Mouse (Mus musculus): ENCODE data around the gene Eif5a. TPM values are rescaled to one million over a fixed set of nuclear protein-coding genes. Genes with fewer than 3 reads are reported as not detected.

Eif5a gene
- polyA plus RNA-seq, 1 experiment = 575 TPM

DNA sequence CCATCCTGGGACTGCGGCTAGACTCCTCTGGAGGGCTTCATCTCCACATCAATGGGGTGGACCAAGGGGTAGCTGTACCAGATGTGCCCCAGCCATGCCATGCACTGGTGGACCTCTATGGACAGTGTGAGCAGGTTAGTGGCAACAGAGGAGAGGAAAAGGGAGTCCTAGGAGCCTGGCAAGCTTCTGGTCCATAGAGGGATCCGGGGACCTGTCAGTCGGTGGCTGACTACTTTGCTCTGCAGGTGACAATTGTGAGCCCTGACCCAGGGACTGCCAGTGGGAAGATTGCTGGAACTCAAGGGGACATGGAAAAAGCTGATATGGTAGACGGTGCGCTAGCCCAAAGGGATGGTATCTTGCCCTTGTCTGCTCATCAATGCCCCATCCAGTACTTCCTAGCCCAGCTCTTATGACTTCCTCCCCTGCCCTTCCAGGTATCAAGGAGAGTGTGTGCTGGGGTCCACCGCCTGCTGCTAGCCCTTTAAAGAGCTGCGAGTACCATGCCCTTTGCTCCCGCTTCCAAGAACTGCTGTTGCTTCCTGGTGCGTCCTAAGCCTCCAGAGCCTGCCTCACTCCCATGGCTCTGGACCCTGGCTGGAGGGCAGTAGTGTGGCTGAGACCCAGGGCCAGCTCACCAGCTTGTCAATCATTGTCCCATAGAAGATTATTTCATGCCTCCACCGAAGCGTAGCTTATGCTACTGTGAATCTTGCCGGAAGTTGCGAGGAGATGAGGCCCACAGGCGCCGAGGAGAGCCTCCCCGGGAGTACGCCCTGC is 10.8 kb downstream of the Eif5a start:
- WGBS = 56% methylated on average over 17 of the region's 17 CpGs
- H3K4me1 ChIP-seq (ENCODE audit: control insufficient read depth, insufficient read depth, low read length) = peaks cover 25% of the 10 kb centered on the region
- peak overlapping the region; percentile 81 for H3K27ac ChIP-seq (ENCODE audit: insufficient read depth, low read depth, low read length)

DNA sequence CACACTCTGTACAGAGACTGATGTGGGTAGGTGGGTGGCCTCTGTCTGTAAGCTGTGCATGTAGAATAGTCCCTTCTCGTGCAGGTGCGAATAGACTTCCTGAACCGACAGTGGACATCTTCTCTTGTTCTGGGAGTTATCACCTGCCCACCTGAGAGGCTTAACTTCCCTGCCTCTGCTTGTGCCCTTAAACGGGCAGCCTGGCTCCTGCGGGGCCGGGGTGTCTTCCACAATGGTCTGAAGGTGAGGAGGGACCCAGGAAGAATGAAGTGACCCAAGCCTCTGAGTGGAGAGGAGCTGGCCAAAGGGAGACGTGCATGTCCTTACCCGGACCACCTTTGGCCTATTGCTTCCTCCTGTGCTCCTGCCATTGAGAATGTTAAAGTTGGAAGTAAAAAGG is 11.6 kb downstream of the Eif5a start:
- no peak for DNase-seq
- Histone ChIP-seq H3K36me3 (ENCODE audit: control insufficient read depth, insufficient read depth, low read length) (no peaks in the 10 kb centered on the region; the same call in 1 of the 2 replicates), H3K4me3 (ENCODE audit: insufficient read depth, low read depth, low read length) (peak overlapping the region; percentile 39), H3K4me1 (ENCODE audit: control insufficient read depth, insufficient read depth, low read length) (peaks cover 25% of the 10 kb centered on the region), H3K27ac (ENCODE audit: insufficient read depth, low read depth, low read length) (peak overlapping the region; percentile 63), H3K27me3 (replicated peaks; ENCODE audit: control insufficient read depth, insufficient read depth, low read length) (no peaks in the 10 kb centered on the region)
- TF ChIP-seq POLR2A (IDR thresholded peaks at IDR 0.05; ENCODE audit: low read depth, low read length) = no peak
- no peak for TF ChIP-seq CTCF (conservative IDR thresholded peaks at IDR 0.05; ENCODE audit: insufficient read depth, insufficient read length, low read depth, low read length)
- WGBS = 74% methylated on average over 8 of the region's 8 CpGs

More for the DNA sequence above, 10.8 kb downstream of the Eif5a start:
- Histone ChIP-seq H3K36me3 (ENCODE audit: control insufficient read depth, insufficient read depth, low read length) (peaks cover under 1% of the 10 kb centered on the region; the same call in 1 of the 2 replicates), H3K27me3 (replicated peaks; ENCODE audit: control insufficient read depth, insufficient read depth, low read length) (no peaks in the 10 kb centered on the region), H3K4me3 (ENCODE audit: insufficient read depth, low read depth, low read length) (peak overlapping the region; percentile 39)
- peak; percentile 95 for DNase-seq
- TF ChIP-seq POLR2A (IDR thresholded peaks at IDR 0.05; ENCODE audit: low read depth, low read length) (peak; percentile 4), CTCF (conservative IDR thresholded peaks at IDR 0.05; ENCODE audit: insufficient read depth, insufficient read length, low read depth, low read length) (no peak)

DNA sequence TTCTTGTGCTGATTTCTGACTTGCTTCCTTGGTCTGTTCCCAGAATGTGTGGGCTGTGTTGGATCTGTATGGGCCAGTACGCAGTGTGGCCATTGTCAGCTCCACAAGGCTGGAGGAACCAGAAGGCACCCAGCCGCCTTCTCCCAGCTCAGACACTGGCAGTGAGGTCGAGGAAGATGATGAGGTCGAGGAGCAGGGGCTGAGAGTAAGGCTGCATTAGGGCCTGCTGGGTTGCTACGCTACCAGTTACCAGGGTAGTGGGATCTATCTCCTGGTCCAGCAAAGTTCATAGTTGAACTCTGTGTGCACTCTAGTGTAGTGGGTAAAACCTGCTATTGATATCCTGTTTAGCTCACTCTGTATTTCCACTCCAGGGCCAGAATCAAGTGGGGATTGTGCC is 12.6 kb downstream of the Eif5a start:
- no peak for TF ChIP-seq POLR2A (IDR thresholded peaks at IDR 0.05; ENCODE audit: low read depth, low read length)
- TF ChIP-seq CTCF (conservative IDR thresholded peaks at IDR 0.05; ENCODE audit: insufficient read depth, insufficient read length, low read depth, low read length) = no peak
- 57% methylated on average over 5 of the region's 5 CpGs for WGBS
- H3K27me3 ChIP-seq (replicated peaks; ENCODE audit: control insufficient read depth, insufficient read depth, low read length) = no peaks in the 10 kb centered on the region
- H3K27ac ChIP-seq (ENCODE audit: insufficient read depth, low read depth, low read length) = peak overlapping the region; percentile 63
- no peak for DNase-seq
- peaks cover 17% of the 10 kb centered on the region for H3K4me1 ChIP-seq (ENCODE audit: control insufficient read depth, insufficient read depth, low read length)
- H3K4me3 ChIP-seq (ENCODE audit: insufficient read depth, low read depth, low read length) = peak overlapping the region; percentile 39
- H3K36me3 ChIP-seq (ENCODE audit: control insufficient read depth, insufficient read depth, low read length) = no peaks in the 10 kb centered on the region; the same call in 1 of the 2 replicates

DNA sequence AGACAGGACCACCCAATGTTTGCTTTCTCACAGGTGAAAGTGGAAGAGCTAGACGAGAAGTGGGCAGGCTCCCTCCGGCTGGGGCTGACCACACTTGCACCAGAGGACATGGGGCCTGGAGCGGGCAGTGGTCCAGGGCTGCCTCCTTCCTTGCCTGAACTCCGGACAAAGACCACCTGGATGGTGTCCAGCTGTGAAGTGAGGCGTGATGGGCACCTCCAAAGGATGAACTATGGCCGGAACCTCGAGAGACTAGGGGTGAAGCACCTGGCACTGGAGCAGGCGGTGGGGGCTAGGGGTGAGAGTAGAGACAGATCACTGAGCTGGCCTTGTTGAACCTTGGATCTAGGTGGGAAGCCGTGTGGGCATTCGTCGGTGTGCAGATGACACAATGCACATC is 13.1 kb downstream of the Eif5a start:
- peak; percentile 98 for DNase-seq
- Histone ChIP-seq H3K27ac (ENCODE audit: insufficient read depth, low read depth, low read length) (peak overlapping the region; percentile 63), H3K36me3 (ENCODE audit: control insufficient read depth, insufficient read depth, low read length) (no peaks in the 10 kb centered on the region; the same call in 1 of the 2 replicates), H3K4me3 (ENCODE audit: insufficient read depth, low read depth, low read length) (peak overlapping the region; percentile 39), H3K4me1 (ENCODE audit: control insufficient read depth, insufficient read depth, low read length) (peaks cover 17% of the 10 kb centered on the region), H3K27me3 (replicated peaks; ENCODE audit: control insufficient read depth, insufficient read depth, low read length) (no peaks in the 10 kb centered on the region)
- no peak for TF ChIP-seq CTCF (conservative IDR thresholded peaks at IDR 0.05; ENCODE audit: insufficient read depth, insufficient read length, low read depth, low read length)
- TF ChIP-seq POLR2A (IDR thresholded peaks at IDR 0.05; ENCODE audit: low read depth, low read length) = no peak
- WGBS = 57% methylated on average over 11 of the region's 11 CpGs

DNA sequence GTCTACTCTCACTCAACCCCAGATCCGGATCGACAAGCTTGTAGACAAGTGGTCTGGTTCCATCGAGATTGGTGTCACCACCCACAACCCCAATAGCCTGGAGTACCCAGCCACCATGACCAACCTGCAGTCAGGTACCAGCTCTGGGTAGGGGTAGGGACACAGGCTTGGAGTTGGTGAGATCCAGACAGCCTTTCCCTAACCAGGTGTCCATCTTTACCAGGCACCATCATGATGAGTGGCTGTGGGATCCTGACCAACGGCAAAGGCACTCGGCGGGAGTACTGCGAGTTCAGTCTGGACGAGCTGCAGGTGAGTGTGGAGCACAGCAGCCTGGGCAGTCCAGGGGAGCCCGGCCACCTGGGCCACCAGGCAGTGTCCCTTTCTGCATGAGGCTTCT is 17.4 kb downstream of the Eif5a start:
- Histone ChIP-seq H3K27me3 (replicated peaks; ENCODE audit: control insufficient read depth, insufficient read depth, low read length) (no peaks in the 10 kb centered on the region), H3K36me3 (ENCODE audit: control insufficient read depth, insufficient read depth, low read length) (no peaks in the 10 kb centered on the region; the same call in 1 of the 2 replicates)

DNA sequence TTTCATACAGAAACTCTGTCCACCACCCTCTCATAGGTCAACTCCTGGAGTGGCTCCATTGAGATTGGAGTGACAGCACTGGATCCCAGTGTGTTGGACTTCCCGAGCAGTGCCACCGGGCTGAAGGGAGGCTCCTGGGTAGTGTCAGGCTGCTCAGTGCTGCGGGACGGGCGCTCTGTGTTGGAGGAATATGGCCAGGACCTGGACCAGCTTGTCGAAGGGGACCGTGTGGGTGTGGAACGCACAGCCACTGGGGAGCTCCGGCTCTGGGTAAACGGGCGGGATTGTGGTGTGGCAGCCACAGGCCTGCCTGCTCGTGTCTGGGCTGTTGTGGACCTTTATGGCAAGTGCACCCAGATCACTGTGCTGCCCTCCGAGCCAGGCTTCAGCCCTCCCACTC is 18.8 kb downstream of the Eif5a start:
- WGBS = 82% methylated on average over 13 of the region's 13 CpGs
- no peak overlapping the region for H3K4me3 ChIP-seq (ENCODE audit: insufficient read depth, low read depth, low read length)

More for the DNA sequence above, 17.4 kb downstream of the Eif5a start:
- no peak for DNase-seq
- Histone ChIP-seq H3K4me1 (ENCODE audit: control insufficient read depth, insufficient read depth, low read length) (peaks cover 11% of the 10 kb centered on the region; the same call in 1 of the 2 replicates), H3K4me3 (ENCODE audit: insufficient read depth, low read depth, low read length) (no peak overlapping the region), H3K27ac (ENCODE audit: insufficient read depth, low read depth, low read length) (no peak overlapping the region)
- WGBS = 90% methylated on average over 9 of the region's 9 CpGs
- TF ChIP-seq CTCF (conservative IDR thresholded peaks at IDR 0.05; ENCODE audit: insufficient read depth, insufficient read length, low read depth, low read length) (no peak), POLR2A (IDR thresholded peaks at IDR 0.05; ENCODE audit: low read depth, low read length) (no peak)

DNA sequence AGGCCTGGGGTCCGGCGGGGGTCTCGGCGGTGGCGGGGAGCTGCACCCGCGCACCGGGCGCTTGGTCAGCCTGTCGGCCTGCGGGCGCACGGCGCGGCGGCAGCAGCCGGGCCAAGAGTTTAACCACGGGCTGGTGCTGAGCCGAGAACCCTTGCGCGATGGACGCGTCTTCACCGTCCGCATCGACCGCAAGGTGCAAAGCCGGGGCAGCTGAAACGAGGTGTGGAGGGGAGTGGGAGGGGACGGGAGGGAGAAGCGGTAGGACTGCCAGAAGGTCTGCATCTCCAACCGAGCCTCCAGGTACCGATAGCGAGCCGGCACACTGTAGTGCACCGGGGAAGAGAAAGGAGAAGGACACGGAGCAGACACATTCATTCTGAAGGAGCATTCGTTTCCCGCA is 19.8 kb downstream of the Eif5a start:
- Histone ChIP-seq H3K4me1 (ENCODE audit: control insufficient read depth, insufficient read depth, low read length) (peaks cover 3% of the 10 kb centered on the region; the same call in 1 of the 2 replicates), H3K27me3 (replicated peaks; ENCODE audit: control insufficient read depth, insufficient read depth, low read length) (no peaks in the 10 kb centered on the region), H3K36me3 (ENCODE audit: control insufficient read depth, insufficient read depth, low read length) (no peaks in the 10 kb centered on the region), H3K27ac (ENCODE audit: insufficient read depth, low read depth, low read length) (peak overlapping the region; percentile 33), H3K4me3 (ENCODE audit: insufficient read depth, low read depth, low read length) (peak overlapping the region; percentile 67)
- WGBS = under 1% methylated on average over 39 of the region's 39 CpGs
- TF ChIP-seq CTCF (conservative IDR thresholded peaks at IDR 0.05; ENCODE audit: insufficient read depth, insufficient read length, low read depth, low read length) (no peak), POLR2A (IDR thresholded peaks at IDR 0.05; ENCODE audit: low read depth, low read length) (no peak)
- peak; percentile 41 for DNase-seq

More for the DNA sequence above, 18.8 kb downstream of the Eif5a start:
- TF ChIP-seq CTCF (conservative IDR thresholded peaks at IDR 0.05; ENCODE audit: insufficient read depth, insufficient read length, low read depth, low read length) (no peak), POLR2A (IDR thresholded peaks at IDR 0.05; ENCODE audit: low read depth, low read length) (no peak)
- no peak overlapping the region for H3K27ac ChIP-seq (ENCODE audit: insufficient read depth, low read depth, low read length)
- H3K4me1 ChIP-seq (ENCODE audit: control insufficient read depth, insufficient read depth, low read length) = peaks cover 7% of the 10 kb centered on the region; the same call in 1 of the 2 replicates
- no peaks in the 10 kb centered on the region for H3K27me3 ChIP-seq (replicated peaks; ENCODE audit: control insufficient read depth, insufficient read depth, low read length)
- no peak for DNase-seq
- H3K36me3 ChIP-seq (ENCODE audit: control insufficient read depth, insufficient read depth, low read length) = no peaks in the 10 kb centered on the region; the same call in 1 of the 2 replicates

Data from kidney, adult 2 months (tissue).